Mouse (Mus musculus) cerebellum, adult 11-12 months (tissue): ENCODE data around the gene Spef1.

Experiments used
- DNase-seq: peaks from one replicate; pipeline ENCODE4 v3.0.0; 2022

The Spef1 gene

DNA sequence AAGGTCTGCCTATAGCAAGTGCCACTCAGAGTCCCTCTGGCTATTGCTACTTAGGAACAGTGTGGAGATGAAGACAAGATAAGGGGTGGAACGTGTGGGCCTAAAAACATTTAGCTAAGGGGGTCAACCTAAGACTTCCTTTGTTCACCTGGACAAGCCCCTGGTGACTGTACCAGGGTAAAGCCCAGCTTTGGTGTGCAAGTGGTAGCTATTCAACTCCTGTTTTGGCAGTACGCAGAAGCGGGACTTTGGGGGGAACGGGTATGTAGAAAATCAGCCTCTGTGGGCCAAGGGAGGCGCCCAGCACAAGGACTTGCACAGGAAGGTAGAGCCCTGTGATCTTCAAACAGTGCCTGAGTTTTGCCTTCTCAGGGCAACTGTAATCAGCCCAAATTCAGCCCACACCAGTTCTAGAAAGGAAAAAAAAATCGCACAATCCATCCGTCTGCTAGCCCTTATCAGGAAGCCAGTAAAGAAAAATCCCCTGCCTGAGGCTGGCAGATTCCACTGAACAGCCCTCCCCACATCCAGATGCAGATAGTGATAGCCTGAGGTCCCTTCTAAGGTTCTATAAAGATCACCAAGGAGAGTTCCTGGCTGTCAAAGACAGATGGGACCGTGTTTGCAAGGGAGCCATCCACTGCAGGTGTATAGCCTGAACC lies 18.6 kb upstream of the Spef1 start:
- DNase-seq = no peak

- DNase-seq = peak; percentile 45
Measured at GRCm38 (mm10) chr2:131204410-131204981, 17.4 kb upstream of the Spef1 start.

- no peak for DNase-seq
Measured at GRCm38 (mm10) chr2:131203816-131204409, 16.8 kb upstream of the Spef1 start.

GRCm38 (mm10) chr2:131201262-131201661 lies 14.2 kb upstream of the Spef1 start:
- peak; percentile 46 for DNase-seq

DNA sequence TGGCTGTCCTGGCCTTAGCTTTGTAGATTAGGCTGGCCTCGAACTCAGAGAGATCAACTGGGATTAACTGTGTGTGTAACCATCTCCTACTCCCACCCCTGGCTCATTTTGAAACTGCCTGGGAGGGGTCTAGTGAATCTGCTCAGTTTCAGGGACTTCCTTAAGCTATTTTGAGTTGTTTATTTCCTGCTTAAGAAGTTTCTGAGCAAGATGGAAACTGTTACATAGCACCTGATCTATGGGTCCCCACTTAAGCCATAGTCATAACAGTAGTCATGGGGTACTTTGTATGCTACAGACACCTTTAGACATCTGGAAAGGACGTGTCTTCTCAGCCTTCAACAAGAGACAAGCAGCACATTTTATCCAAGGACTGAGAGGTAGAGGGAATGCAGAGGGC lies 13.6 kb upstream of the Spef1 start:
- DNase-seq = no peak

GRCm38 (mm10) chr2:131196606-131197316 lies 9.7 kb upstream of the Spef1 start:
- no peak for DNase-seq

DNA sequence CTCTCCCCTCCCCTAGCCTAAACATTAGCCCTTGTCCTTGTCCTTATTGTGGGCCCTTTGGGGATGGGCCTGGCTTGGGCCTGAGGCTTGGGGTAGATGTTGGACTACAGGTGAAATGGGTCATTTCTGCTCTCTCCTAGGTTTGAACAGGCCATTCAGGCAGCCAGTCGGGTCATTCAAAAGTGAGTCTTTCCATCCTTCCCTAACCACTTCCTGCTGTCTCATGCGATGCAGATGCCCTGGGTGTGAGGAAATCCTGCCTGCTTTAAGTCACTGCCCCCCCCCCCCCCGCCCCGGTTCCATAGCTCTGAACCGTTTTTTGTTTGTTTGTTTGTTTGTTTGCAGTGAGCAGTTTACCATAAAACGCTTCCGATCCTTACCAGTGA lies 3.9 kb upstream of the Spef1 start:
- DNase-seq = no peak

- DNase-seq = no peak
Measured at GRCm38 (mm10) chr2:131190344-131191004, 3.4 kb upstream of the Spef1 start.

- DNase-seq = no peak
Measured at GRCm38 (mm10) chr2:131189521-131190309, 2.6 kb upstream of the Spef1 start.

DNA sequence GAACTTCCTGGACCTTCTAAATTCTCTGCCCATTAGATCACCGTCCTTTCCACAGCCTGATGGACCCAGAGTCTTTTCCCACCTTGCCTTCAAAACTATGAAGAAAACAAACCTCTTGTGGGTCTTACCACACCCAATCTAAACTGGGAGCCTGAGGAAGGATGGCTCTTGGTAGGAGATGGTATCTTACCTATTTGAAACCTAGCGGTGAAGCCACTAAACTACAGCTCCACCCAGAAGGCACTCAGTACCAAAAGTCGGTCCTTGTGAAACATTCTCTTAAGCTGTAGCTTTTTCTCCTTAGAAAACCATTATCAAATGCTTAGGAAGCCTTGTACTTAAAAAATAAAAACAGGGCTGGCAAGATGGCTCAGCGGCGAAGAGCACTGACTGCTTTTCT lies 1.2 kb upstream of the Spef1 start:
- DNase-seq = no peak

GRCm38 (mm10) chr2:131187602-131187922 lies 480 bp upstream of the Spef1 start:
- DNase-seq = no peak

- DNase-seq = no peak
Measured at GRCm38 (mm10) chr2:131186343-131186742, 739 bp downstream of the Spef1 start.

GRCm38 (mm10) chr2:131179990-131180587 lies 7.0 kb downstream of the Spef1 start, which contains the start of gene Cenpb:
TSS of gene Cenpb (minus strand) at chr2:131180067.
- peak; percentile 85 for DNase-seq

DNA sequence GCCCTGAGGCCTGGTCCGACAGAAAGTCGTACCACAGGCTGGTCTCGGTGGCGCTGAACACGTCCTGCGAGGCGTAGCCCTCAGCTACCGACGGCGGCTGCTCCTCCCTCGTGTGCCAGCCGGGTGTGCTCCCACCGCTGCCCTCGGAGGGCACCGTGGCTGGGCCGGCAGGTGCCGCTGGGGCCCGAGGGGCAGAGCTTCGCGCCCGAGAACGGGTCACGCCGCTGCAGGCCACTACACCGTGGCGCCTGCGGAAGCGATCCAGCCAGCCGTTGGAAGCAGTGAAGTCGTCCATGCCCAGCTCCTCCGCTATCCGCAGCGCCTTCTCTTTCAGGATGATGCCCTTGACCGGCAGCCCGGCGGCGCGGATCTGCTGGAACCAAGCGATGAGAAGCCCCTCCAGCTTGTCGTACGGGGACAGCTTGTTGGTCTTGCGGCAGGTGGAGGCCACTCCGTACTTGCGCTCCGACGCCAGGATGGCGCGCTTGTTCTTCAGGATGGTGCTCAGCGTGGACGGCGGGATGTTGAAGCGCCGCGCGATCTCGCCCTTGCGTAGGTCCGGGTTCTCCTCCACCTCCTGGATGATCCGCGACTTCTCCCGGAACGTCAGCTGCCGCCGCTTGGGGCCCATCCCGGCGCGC lies 7.7 kb downstream of the Spef1 start:
- DNase-seq = peak; percentile 78

GRCm38 (mm10) chr2:131178828-131179245 lies 8.2 kb downstream of the Spef1 start:
- DNase-seq = peak; percentile 69

- DNase-seq = peak; percentile 54
Measured at GRCm38 (mm10) chr2:131177932-131178331, 9.2 kb downstream of the Spef1 start.

- peak; percentile 43 for DNase-seq
Measured at GRCm38 (mm10) chr2:131176491-131176890, 10.6 kb downstream of the Spef1 start.

DNA sequence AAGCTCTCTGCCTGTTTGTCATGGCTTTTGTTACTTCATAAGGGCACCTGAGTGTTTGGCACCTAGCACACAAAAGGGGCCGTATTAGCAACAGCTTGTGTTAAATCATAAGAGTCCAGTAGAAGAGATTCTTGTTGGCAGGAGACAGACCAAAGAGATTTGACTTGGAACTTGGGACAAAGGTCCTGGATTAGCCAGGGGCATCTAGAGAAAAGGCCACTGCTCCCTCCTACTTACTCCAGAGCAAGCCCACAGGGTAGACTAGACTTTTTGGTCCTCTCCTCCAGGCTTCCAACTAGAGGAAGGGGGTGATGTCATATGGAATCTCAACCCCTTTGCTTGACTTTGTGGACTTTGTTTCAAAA lies 11.2 kb downstream of the Spef1 start:
- DNase-seq = no peak

DNA sequence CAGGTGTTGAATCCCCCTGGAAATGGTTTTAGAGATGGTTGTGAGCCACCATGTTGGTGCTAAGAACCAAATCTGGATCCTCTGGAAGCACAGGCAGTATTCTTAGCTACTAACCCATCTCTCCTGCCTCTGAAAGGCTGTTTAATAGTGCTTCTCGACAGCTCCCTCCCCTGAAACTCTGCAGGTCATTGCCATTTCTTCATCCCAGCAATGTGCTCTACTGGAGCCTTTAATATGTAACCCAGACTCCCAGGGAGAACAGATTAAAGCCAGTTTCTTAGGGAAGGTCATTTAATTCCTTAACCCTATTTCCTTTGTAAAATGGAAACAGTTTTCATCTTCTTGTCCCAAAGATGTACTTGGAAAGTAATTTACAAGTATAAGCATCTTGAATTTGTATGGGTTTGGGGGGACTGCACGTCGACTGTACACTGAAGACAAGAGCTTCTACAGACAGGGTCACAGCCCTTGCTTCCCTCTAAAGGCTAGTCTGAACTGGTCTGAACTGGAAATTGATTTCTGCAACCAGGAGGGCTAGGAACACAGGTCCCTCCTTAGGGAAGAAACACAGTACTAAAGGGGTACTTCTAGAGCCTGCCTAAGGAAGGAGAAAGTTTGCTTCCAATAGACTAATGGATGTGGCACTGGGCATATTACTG lies 11.7 kb downstream of the Spef1 start:
- DNase-seq = no peak

- peak; percentile 71 for DNase-seq
Measured at GRCm38 (mm10) chr2:131174700-131175099, 12.4 kb downstream of the Spef1 start.

DNA sequence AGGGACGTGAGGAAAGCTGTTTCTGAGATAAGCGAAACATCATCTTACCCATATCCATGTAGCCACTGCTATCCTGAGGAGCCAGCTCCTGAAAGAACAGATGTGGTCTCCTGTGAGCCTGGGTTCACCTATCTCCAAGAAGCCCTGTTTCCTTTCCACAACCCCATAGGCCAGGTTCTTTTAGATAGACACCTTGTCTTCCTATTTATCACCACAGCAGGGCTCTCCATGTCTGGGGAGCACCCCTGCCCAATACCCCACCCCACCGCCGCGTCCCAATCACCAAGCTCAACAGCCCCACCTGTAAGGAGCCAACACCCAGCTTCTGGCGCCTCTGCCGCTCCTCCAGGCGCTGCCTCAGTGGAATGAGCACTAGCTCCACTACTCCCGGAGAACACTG lies 14.8 kb downstream of the Spef1 start:
- no peak for DNase-seq
